Mouse (Mus musculus): Measurements from ENCODE around the gene Defb45. TPM values are rescaled to one million over a fixed set of nuclear protein-coding genes. Genes with fewer than 3 reads are reported as not detected.

Gene Defb45
- polyA plus RNA-seq, 1 experiment = not detected

DNA sequence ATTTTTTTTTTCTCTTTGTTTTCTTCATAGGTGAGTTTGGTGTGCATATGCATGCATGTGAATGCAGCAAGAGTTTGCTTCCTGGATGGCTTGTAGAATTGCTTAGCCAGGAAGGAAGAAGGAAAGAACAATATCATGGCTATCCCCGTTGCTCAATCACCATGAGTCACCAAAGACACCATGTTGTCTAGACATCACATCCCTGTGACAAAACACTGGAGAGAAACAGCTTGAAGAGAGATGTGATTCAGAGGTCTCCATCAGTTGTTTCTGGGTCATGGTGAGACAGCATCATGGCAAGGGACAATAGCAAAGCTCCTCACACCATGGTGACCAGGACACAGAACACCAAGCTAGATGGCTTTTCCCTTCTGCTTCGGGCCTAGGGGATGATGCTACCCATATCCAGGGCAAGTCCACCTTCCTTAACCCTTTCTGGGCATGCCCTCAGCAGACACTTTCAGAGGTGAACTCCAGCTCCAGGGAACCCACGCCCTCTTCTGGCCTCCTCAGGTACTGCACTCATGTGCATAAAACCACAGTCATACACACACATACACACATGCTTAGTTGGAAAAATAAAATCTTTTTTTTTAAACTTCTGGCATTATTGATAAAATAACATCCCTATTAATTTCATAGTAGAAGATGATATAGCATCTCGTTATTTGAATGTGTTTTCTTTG, 2.2 kb upstream of the Defb45 start:
- H3K36me3 ChIP-seq (ENCODE audit: control insufficient read depth, insufficient read depth) = no peaks in the 10 kb centered on the region
- no peak overlapping the region for H3ac ChIP-seq (ENCODE audit: control insufficient read depth, insufficient read length, low read depth)
- no peaks in the 10 kb centered on the region for H3K79me2 ChIP-seq (ENCODE audit: control insufficient read depth, insufficient read depth)
- TF ChIP-seq MAX (IDR thresholded peaks at IDR 0.05) = no peak
- no peak for TF ChIP-seq USF1 (IDR thresholded peaks at IDR 0.05; ENCODE audit: low read depth)
- TF ChIP-seq CTCF (IDR thresholded peaks at IDR 0.05; ENCODE audit: control insufficient read depth, insufficient read depth, insufficient read length) = no peak
- peak; percentile 84 for TF ChIP-seq CEBPB (IDR thresholded peaks at IDR 0.05; ENCODE audit: low read depth)
- TF ChIP-seq FOSL1 (IDR thresholded peaks at IDR 0.05; ENCODE audit: insufficient read depth, low read length, poor library complexity, severe bottlenecking) = no peak
- TF ChIP-seq MYOG (IDR thresholded peaks at IDR 0.05; ENCODE audit: control insufficient read depth, extremely low read depth, insufficient read length) = no peak
- H3K27me3 ChIP-seq (ENCODE audit: control insufficient read depth, insufficient read depth, insufficient read length) = no peaks in the 10 kb centered on the region
- no peak overlapping the region for H3K4me3 ChIP-seq (ENCODE audit: insufficient read depth, poor library complexity, severe bottlenecking)
- no peaks in the 10 kb centered on the region for H3K79me3 ChIP-seq (ENCODE audit: low read depth)

DNA sequence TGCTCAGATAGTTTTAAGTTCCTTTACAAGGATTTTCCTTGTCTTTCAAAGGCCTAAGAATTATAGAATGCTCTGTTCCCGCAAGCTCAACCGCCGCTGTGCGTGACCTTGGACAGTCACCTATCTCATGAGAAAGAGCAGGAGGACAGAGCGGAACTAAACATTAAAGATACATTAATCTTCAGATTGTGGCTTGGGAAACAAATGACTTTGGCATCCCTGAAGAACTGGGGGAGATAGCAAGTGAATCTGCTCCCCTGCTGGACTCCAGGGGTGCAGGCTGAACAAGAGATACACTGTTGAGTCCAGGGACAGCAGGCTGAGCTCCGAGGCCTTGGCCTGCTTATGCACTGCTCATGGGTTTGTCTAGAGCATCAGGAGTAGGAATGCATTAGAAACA, 877 bp upstream of the Defb45 start:
- H3K36me3 ChIP-seq (ENCODE audit: control insufficient read depth, insufficient read depth) = no peaks in the 10 kb centered on the region
- no peaks in the 10 kb centered on the region for H3K79me2 ChIP-seq (ENCODE audit: control insufficient read depth, insufficient read depth)
- no peak for TF ChIP-seq MAX (IDR thresholded peaks at IDR 0.05)
- no peak for TF ChIP-seq MYOD1 (IDR thresholded peaks at IDR 0.05; ENCODE audit: control insufficient read depth, insufficient read length, low read depth)
- TF ChIP-seq MYOG (IDR thresholded peaks at IDR 0.05; ENCODE audit: control insufficient read depth, extremely low read depth, insufficient read length) = no peak
- no peak for TF ChIP-seq USF1 (IDR thresholded peaks at IDR 0.05; ENCODE audit: low read depth)
- no peak for TF ChIP-seq CEBPB (IDR thresholded peaks at IDR 0.05; ENCODE audit: low read depth)
- no peak for TF ChIP-seq FOSL1 (IDR thresholded peaks at IDR 0.05; ENCODE audit: insufficient read depth, low read length, poor library complexity, severe bottlenecking)
- TF ChIP-seq CTCF (IDR thresholded peaks at IDR 0.05; ENCODE audit: control insufficient read depth, insufficient read depth, insufficient read length) = no peak
- H3K27me3 ChIP-seq (ENCODE audit: control insufficient read depth, insufficient read depth, insufficient read length) = no peaks in the 10 kb centered on the region
- no peak overlapping the region for H3K4me3 ChIP-seq (ENCODE audit: insufficient read depth, poor library complexity, severe bottlenecking)
- H3K79me3 ChIP-seq (ENCODE audit: low read depth) = no peaks in the 10 kb centered on the region
- no peak overlapping the region for H3ac ChIP-seq (ENCODE audit: control insufficient read depth, insufficient read length, low read depth)

DNA sequence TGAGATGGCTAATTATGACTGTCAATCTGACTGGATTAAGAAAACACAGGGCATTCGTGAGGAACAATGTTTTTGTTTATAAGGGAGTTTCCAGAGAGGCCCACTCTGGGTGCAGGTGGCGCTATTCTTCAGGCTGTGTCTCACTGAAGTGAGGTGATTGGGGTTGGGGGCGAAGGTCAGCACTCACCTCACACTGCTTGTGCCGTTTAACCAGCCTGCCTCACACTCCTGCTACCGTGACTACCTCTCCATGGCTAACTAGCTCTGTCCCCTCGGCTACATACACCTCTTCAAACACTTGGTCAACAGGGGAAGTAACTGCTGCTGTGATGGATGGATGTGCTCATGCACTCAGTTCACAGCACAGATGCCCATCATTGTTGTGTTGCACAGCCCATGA, 10.2 kb downstream of the Defb45 start:
- TF ChIP-seq CEBPB (IDR thresholded peaks at IDR 0.05; ENCODE audit: low read depth) (no peak), MYOG (IDR thresholded peaks at IDR 0.05; ENCODE audit: control insufficient read depth, extremely low read depth, insufficient read length) (no peak), FOSL1 (IDR thresholded peaks at IDR 0.05; ENCODE audit: insufficient read depth, low read length, poor library complexity, severe bottlenecking) (no peak), USF1 (IDR thresholded peaks at IDR 0.05; ENCODE audit: low read depth) (no peak), CTCF (IDR thresholded peaks at IDR 0.05; ENCODE audit: control insufficient read depth, insufficient read depth, insufficient read length) (no peak), MAX (IDR thresholded peaks at IDR 0.05) (no peak)
- Histone ChIP-seq H3K79me3 (ENCODE audit: low read depth) (no peaks in the 10 kb centered on the region), H3ac (ENCODE audit: control insufficient read depth, insufficient read length, low read depth) (no peak overlapping the region), H3K79me2 (ENCODE audit: control insufficient read depth, insufficient read depth) (no peaks in the 10 kb centered on the region), H3K4me3 (ENCODE audit: insufficient read depth, poor library complexity, severe bottlenecking) (no peak overlapping the region), H3K36me3 (ENCODE audit: control insufficient read depth, insufficient read depth) (no peaks in the 10 kb centered on the region), H3K27me3 (ENCODE audit: control insufficient read depth, insufficient read depth, insufficient read length) (peaks cover under 1% of the 10 kb centered on the region)

DNA sequence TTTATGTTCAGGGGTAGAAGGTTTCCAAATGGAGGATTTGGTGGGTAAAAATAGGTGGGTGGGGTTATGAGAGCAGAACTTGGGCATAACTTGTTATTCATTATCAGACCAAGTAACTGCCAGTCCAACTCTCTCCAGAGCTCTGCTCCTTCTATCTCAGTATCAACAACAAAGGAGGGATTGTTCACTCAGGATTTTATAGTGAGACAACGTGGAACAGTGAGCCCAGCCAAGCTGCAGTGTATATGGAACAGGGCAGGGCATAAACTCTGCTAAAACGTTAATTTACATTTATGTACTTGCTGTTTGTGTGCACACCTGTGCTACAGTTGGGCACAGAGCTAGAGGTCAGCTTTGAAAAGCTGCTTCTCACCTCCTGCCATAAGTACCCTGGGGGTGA, 10.7 kb downstream of the Defb45 start:
- no peaks in the 10 kb centered on the region for H3K36me3 ChIP-seq (ENCODE audit: control insufficient read depth, insufficient read depth)
- TF ChIP-seq USF1 (IDR thresholded peaks at IDR 0.05; ENCODE audit: low read depth) = no peak
- TF ChIP-seq MYOD1 (IDR thresholded peaks at IDR 0.05; ENCODE audit: control insufficient read depth, insufficient read length, low read depth) = no peak
- no peak for TF ChIP-seq CTCF (IDR thresholded peaks at IDR 0.05; ENCODE audit: control insufficient read depth, insufficient read depth, insufficient read length)
- TF ChIP-seq MAX (IDR thresholded peaks at IDR 0.05) = no peak
- TF ChIP-seq FOSL1 (IDR thresholded peaks at IDR 0.05; ENCODE audit: insufficient read depth, low read length, poor library complexity, severe bottlenecking) = no peak
- TF ChIP-seq CEBPB (IDR thresholded peaks at IDR 0.05; ENCODE audit: low read depth) = no peak
- TF ChIP-seq MYOG (IDR thresholded peaks at IDR 0.05; ENCODE audit: control insufficient read depth, extremely low read depth, insufficient read length) = no peak
- H3K79me3 ChIP-seq (ENCODE audit: low read depth) = no peaks in the 10 kb centered on the region
- H3ac ChIP-seq (ENCODE audit: control insufficient read depth, insufficient read length, low read depth) = no peak overlapping the region
- no peaks in the 10 kb centered on the region for H3K79me2 ChIP-seq (ENCODE audit: control insufficient read depth, insufficient read depth)
- no peak overlapping the region for H3K4me3 ChIP-seq (ENCODE audit: insufficient read depth, poor library complexity, severe bottlenecking)
- H3K27me3 ChIP-seq (ENCODE audit: control insufficient read depth, insufficient read depth, insufficient read length) = peaks cover 6% of the 10 kb centered on the region

DNA sequence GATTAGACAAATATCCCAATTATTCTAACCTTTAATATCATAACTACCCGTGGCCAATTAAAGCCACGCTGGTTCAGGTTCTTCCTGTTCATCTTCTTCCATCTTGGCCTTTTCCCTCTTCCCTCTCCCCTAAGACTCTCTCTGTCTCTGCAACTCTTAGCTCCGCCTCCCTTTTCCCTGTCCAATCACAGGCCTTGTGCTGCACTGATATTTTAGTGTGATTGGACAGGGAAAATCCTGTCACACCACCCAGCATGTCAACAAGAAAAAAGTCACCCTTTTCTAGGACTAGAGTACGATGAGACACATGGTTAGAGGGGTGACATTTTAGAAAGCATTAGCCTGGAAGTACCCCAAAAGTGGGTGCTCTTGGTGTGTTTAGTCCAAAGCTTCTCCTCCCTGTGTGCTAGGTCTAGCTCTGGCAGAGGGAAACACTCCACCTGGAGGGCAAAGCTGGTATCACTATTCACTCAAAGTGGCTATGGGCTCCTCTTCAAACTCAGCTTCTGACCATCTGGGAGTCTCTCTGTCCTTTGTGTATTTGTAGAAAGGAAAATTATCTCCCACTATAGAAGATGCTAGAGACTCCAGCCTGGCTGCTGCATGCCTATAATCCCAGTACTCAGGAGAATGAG, 12.2 kb downstream of the Defb45 start:
- H3K79me3 ChIP-seq (ENCODE audit: low read depth) = no peaks in the 10 kb centered on the region
- no peak overlapping the region for H3K4me3 ChIP-seq (ENCODE audit: insufficient read depth, poor library complexity, severe bottlenecking)
- no peak for TF ChIP-seq CTCF (IDR thresholded peaks at IDR 0.05; ENCODE audit: control insufficient read depth, insufficient read depth, insufficient read length)
- no peak for TF ChIP-seq MYOD1 (IDR thresholded peaks at IDR 0.05; ENCODE audit: control insufficient read depth, insufficient read length, low read depth)
- TF ChIP-seq CEBPB (IDR thresholded peaks at IDR 0.05; ENCODE audit: low read depth) = no peak
- TF ChIP-seq MYOG (IDR thresholded peaks at IDR 0.05; ENCODE audit: control insufficient read depth, extremely low read depth, insufficient read length) = no peak
- no peak for TF ChIP-seq FOSL1 (IDR thresholded peaks at IDR 0.05; ENCODE audit: insufficient read depth, low read length, poor library complexity, severe bottlenecking)
- no peak for TF ChIP-seq USF1 (IDR thresholded peaks at IDR 0.05; ENCODE audit: low read depth)
- no peak for TF ChIP-seq MAX (IDR thresholded peaks at IDR 0.05)
- H3ac ChIP-seq (ENCODE audit: control insufficient read depth, insufficient read length, low read depth) = no peak overlapping the region
- H3K36me3 ChIP-seq (ENCODE audit: control insufficient read depth, insufficient read depth) = no peaks in the 10 kb centered on the region
- no peaks in the 10 kb centered on the region for H3K79me2 ChIP-seq (ENCODE audit: control insufficient read depth, insufficient read depth)
- H3K27me3 ChIP-seq (ENCODE audit: control insufficient read depth, insufficient read depth, insufficient read length) = peaks cover 14% of the 10 kb centered on the region

All from C2C12 (cell line).